Mouse (Mus musculus): ENCODE results near the gene Endou. TPM values are rescaled to one million over a fixed set of nuclear protein-coding genes. Genes with fewer than 3 reads are reported as not detected.

Endou gene
- polyA plus RNA-seq, 1 experiment from 2014 or later, result 0.17 TPM

DNA sequence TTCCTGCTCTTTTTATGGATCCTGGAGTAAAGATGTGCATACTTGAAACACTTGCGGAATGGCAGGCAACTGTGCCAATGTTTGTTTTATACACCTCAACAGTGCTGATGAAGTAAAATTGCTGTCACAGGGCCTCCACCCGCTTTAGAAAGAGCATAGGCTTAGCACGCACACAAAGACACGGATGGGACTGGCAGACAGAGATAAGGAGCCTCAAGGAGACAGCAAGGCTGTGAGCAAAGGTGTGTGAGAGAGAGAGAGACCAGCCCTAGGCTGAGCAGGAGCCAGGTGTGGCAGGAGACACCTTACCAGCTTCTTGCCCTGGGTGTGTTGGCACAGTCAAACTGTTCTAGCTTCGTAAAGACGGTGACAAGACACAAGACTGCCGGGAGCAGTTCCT lies 7.8 kb upstream of the Endou start:
- no peak for TF ChIP-seq CTCF (IDR thresholded peaks at IDR 0.05)
- ChIA-PET CTCF (interaction anchor here (1.5 to 2.0 kb wide), 2 partner anchors 22 to 38 kb away, joined by 3 to 5 read pairs; no protein-coding TSS in a partner anchor), POLR2A (interaction anchor here (0.7 kb wide), 1 partner anchor 13 kb away, joined by 3 read pairs; no protein-coding TSS in a partner anchor)
- no peaks in the 10 kb centered on the region for H3K27me3 ChIP-seq
- DNase-seq (ENCODE audit: low read depth, low spot score) (no peak), ATAC-seq (no peak)
- in situ Hi-C loops (cut with MboI; ENCODE audit: low pct_unique_long_range_greater_than_20kb), result no loop called here

DNA sequence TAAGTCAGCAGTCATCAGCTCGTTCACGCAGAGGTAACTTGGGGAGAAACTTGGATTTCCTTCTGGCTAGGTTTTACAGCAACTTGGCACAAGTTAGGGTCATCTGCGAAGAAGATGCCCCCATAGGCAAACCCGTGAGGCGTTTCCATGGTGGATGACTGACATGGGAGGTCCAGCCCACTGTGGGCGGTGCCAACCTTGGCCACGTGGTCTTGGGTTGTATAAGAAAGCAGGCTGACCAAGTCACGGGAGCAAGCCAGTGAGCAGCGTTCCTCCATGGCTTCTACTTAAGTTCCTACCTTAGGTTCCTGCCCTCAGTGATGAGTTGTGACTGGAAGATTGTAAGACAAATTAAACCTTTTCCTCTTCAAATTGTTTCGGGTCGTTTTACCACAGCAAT lies 849 bp upstream of the Endou start:
- POLR2A ChIA-PET, result interaction anchor here (1.0 kb wide), 1 partner anchor 22 kb away, joined by 3 read pairs; no protein-coding TSS in a partner anchor
- in situ Hi-C loops (cut with MboI; ENCODE audit: low pct_unique_long_range_greater_than_20kb), result no loop called here
- no peak for DNase-seq (ENCODE audit: low read depth, low spot score)
- H3K27me3 ChIP-seq, result no peaks in the 10 kb centered on the region
- no peak for TF ChIP-seq CTCF (IDR thresholded peaks at IDR 0.05)
- no peak for ATAC-seq
- CTCF ChIA-PET, result interaction anchor here (1.6 to 1.7 kb wide), 2 partner anchors 16 to 19 kb away, joined by 3 to 4 read pairs; no protein-coding TSS in a partner anchor

DNA sequence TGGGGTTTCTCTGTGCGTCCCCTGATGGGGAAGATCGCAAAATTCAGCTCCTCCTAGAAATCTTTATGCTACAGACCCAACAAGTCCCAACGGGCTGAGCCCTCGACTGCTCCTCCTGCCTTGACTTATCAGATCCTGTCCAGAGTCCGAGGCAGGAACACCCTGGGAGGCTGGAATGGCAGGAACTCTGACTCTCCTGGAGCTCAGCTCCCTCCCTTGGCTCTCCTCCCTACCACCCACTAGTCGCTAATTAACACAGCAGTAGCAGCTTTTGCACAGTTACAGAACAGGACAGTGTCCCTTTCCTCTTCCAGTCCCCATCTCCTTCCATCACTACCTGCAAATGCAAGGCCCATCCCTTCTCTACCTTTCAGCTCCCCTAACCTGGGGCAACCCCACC lies 774 bp downstream of the Endou start:
- POLR2A ChIA-PET, result interaction anchor here (2.2 kb wide), 1 partner anchor 11 kb away, joined by 6 read pairs; no protein-coding TSS in a partner anchor
- CTCF ChIA-PET, result interaction anchor here (2.2 to 2.6 kb wide), 3 partner anchors 12 to 46 kb away, joined by 8 to 11 read pairs (median 10); no protein-coding TSS in a partner anchor
- in situ Hi-C loops (cut with MboI; ENCODE audit: low pct_unique_long_range_greater_than_20kb), result no loop called here

DNA sequence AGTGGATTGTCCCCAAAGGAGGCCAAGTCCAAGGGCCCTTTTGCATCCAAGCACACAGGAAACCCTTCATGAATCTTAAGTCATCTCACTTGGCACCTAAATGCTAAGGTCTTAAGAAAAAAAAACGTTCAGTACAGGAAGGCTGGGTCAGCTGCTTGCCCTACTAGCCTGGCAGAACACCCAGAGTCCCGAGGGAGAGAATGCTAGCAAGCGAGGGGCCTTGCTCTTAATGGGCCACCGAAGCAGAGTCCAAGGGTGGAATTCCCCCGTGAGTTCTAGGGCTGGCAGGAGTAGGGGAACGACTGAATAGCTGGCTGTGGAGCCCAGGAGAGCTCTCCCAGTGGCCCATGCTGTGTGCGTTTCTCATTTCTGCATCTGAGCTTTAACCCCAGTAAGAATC lies 2.3 kb downstream of the Endou start:
- DNase-seq (ENCODE audit: low read depth, low spot score) (no peak), ATAC-seq (no peak)
- no peaks in the 10 kb centered on the region for H3K27me3 ChIP-seq
- ChIA-PET POLR2A (interaction anchor here (0.9 to 1.3 kb wide), 2 partner anchors 26 to 50 kb away, joined by 3 to 4 read pairs; partner anchors contain the start of gene Slc48a1), CTCF (interaction anchor here (0.7 to 2.6 kb wide), 6 partner anchors 9 to 57 kb away, joined by 3 to 11 read pairs (median 4); no protein-coding TSS in a partner anchor)
- TF ChIP-seq CTCF (IDR thresholded peaks at IDR 0.05), result no peak
- in situ Hi-C loops (cut with MboI; ENCODE audit: low pct_unique_long_range_greater_than_20kb), result no loop called here

More for the DNA sequence above, 774 bp downstream of the Endou start:
- TF ChIP-seq CTCF (IDR thresholded peaks at IDR 0.05), result no peak
- ATAC-seq (peak; percentile 47), DNase-seq (ENCODE audit: low read depth, low spot score) (no peak)
- H3K27me3 ChIP-seq, result no peaks in the 10 kb centered on the region

DNA sequence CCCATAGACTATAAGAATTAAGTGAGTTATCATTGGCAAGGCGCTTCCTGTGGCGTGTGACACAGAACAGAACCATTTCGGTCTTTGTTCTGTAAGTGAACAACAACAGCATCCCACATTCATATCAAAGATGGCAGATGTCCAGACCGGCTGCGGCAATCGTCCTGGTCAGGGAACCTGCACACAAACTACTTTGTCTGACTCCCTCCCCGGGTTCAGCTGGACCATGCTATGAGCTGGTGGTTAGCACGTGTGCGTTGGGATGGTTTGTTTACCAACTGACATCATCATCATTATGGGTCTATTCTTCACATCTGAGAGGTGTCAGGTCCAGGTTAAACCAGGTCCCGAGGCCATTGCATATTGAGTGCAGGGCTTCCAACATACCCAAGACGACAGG lies 2.7 kb downstream of the Endou start:
- POLR2A ChIA-PET, result interaction anchor here (1.3 kb wide), 1 partner anchor 50 kb away, joined by 3 read pairs; the partner anchor contains the start of gene Slc48a1
- no peaks in the 10 kb centered on the region for H3K27me3 ChIP-seq
- ATAC-seq, result no peak
- no peak for TF ChIP-seq CTCF (IDR thresholded peaks at IDR 0.05)
- CTCF ChIA-PET, result interaction anchor here (0.7 to 2.6 kb wide), 5 partner anchors 9 to 58 kb away, joined by 3 to 11 read pairs (median 4); no protein-coding TSS in a partner anchor
- no peak for DNase-seq (ENCODE audit: low read depth, low spot score)
- in situ Hi-C loops (cut with MboI; ENCODE audit: low pct_unique_long_range_greater_than_20kb), result no loop called here

DNA sequence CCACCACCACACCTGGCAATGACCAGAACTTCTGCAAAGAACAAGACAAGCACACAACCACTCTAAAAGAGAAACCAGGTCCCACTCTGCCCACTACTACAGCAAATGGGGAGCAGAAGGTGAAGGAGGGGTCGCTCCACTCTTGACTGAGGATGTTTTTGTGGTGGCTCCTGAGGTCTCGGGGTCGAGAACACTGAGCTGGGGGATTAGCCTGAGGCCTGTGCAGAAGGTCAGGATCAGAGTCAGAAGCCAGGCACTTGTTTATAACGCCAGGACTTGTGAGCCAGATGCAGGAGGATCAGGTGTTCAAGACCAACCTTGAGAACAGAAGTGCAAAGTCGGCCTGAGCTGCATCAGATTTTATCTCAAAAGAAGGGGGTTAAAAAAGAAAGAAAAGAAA lies 3.6 kb downstream of the Endou start:
- TF ChIP-seq CTCF (IDR thresholded peaks at IDR 0.05), result no peak
- POLR2A ChIA-PET, result no interaction called here
- in situ Hi-C loops (cut with MboI; ENCODE audit: low pct_unique_long_range_greater_than_20kb), result no loop called here
- H3K27me3 ChIP-seq, result no peaks in the 10 kb centered on the region
- DNase-seq (ENCODE audit: low read depth, low spot score) (no peak), ATAC-seq (no peak)
- CTCF ChIA-PET, result interaction anchor here (1.9 kb wide), 1 partner anchor 49 kb away, joined by 4 read pairs; no protein-coding TSS in a partner anchor

DNA sequence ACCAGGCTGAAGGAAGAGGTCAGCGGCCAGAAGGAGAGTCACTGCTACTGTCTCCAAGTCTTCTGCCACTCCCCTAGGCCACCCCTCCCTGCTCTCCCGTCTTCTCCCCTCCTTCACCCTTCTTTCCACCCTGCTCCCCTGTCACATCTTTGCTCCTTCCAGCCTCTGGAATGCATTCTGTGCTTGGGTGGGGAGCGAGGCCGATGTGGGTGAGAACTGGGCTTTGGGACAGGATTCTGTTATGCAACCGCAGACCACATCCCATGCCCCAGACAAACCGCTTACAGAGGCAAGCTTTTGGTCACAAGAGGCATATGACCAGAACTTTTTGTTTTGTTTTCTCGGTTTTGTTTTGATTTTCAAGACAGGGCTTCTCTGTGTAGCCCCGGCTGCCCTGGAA lies 4.1 kb downstream of the Endou start:
- DNase-seq (ENCODE audit: low read depth, low spot score) (no peak), ATAC-seq (no peak)
- no peaks in the 10 kb centered on the region for H3K27me3 ChIP-seq
- in situ Hi-C loops (cut with MboI; ENCODE audit: low pct_unique_long_range_greater_than_20kb), result no loop called here
- TF ChIP-seq CTCF (IDR thresholded peaks at IDR 0.05), result no peak
- CTCF ChIA-PET, result interaction anchor here (1.9 kb wide), 1 partner anchor 50 kb away, joined by 4 read pairs; no protein-coding TSS in a partner anchor
- POLR2A ChIA-PET, result no interaction called here

DNA sequence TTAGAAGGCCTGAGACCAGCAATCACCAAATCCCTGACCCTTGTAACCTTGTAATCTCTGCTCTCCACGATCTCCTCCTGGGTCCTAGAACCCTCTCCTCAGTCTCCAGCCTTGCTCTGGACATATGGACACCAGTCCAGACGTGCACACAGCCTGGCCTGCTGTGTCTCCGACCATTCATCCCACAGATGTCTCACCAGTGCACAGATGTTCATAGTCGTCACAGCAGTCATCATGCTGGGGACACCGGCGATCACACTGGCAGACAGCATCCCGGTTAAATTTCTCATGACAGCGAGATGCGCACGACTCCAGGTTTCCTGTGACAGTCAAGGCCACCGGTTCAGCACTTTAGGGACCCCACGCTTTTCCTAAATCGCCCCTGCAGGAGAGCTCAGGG lies 4.8 kb downstream of the Endou start:
- in situ Hi-C loops (cut with MboI; ENCODE audit: low pct_unique_long_range_greater_than_20kb), result no loop called here
- no peak for TF ChIP-seq CTCF (IDR thresholded peaks at IDR 0.05)
- ChIA-PET CTCF (interaction anchor here (1.2 to 1.9 kb wide), 2 partner anchors 50 to 125 kb away, joined by 3 to 4 read pairs; no protein-coding TSS in a partner anchor), POLR2A (no interaction called here)
- no peak for ATAC-seq
- no peaks in the 10 kb centered on the region for H3K27me3 ChIP-seq
- no peak for DNase-seq (ENCODE audit: low read depth, low spot score)

DNA sequence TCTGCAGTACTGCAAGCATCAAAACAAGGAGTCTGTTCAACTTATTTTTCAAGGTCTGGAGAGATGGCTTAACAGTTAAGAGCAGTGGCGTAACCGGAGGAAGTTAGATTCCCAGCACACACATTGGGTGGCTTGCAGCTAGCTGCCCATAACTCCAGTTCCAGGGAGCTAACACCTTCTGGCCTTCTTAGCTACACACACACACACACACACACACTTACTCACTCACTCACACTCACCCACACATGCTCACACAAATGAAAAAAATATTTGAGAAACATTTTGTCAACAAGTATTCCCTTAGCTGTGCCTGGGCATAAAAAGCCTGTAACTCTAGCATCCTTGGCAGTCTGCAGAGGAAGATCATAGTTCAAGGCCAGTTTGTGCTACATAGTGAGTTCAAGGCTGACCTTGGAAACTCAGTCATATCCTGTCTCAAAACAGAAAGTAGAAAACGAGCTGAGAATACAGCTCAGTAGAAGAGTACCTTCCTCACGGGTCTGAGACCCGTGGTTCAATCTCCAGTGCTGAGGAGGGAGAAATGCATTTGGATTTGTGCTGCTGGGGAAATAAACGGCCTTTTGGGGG lies 5.8 kb downstream of the Endou start:
- no peak for TF ChIP-seq CTCF (IDR thresholded peaks at IDR 0.05)
- in situ Hi-C loops (cut with MboI; ENCODE audit: low pct_unique_long_range_greater_than_20kb), result no loop called here
- DNase-seq (ENCODE audit: low read depth, low spot score) (no peak), ATAC-seq (no peak)
- H3K27me3 ChIP-seq, result no peaks in the 10 kb centered on the region
- POLR2A ChIA-PET, result interaction anchor here (0.8 to 1.5 kb wide), 2 partner anchors 14 to 51 kb away, joined by 3 to 4 read pairs; no protein-coding TSS in a partner anchor
- CTCF ChIA-PET, result interaction anchor here (0.9 to 1.2 kb wide), 3 partner anchors 51 to 126 kb away, joined by 3 to 4 read pairs (median 3); no protein-coding TSS in a partner anchor

DNA sequence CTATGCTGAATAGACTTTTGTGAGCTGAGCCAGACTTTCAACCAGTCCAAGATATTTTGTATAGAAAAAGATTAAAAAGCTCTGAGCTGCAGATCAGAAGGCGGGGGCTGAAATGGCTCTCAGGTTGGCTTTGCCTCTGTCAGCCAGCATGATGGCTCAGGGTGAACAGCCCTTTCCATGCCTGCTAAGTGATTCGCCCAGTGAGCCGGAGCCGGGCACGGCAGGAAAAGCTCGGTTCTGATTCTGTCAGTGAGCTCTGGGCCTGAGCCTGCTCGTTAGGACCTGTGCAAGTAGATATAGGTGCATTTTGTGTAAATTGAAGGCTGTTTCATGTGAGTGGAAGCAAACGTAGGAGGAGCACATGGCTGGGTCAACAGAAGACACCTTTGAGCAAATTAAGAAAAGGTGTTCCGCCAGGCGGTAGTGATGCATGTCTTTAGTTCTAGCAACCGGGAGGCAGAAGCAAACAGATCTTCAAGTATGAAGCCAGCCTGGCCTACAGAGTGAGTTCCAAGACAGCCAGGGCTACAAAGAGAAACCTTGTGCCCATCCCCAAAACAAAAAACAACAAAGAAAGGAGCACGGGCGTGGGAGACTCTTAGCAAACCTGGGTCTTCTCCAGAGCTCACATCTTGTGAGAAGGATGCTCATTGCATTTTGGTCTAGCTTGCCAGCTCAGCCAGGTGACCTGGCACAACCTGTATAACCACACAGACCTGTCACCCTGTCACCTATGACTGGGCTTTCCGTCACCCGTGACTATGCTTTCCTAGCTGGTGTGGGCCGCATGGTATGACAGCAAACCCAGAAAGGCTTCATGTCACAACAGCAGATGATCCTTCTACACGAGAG lies 6.6 kb downstream of the Endou start:
- in situ Hi-C loops (cut with MboI; ENCODE audit: low pct_unique_long_range_greater_than_20kb), result no loop called here
- H3K27me3 ChIP-seq, result no peaks in the 10 kb centered on the region
- ATAC-seq (no peak), DNase-seq (ENCODE audit: low read depth, low spot score) (no peak)
- POLR2A ChIA-PET, result interaction anchor here (1.5 kb wide), 1 partner anchor 52 kb away, joined by 4 read pairs; no protein-coding TSS in a partner anchor
- CTCF ChIA-PET, result interaction anchor here (1.0 to 1.2 kb wide), 3 partner anchors 51 to 126 kb away, joined by 3 read pairs; no protein-coding TSS in a partner anchor
- TF ChIP-seq CTCF (IDR thresholded peaks at IDR 0.05), result no peak

Measured in Patski (cell line).